Mouse (Mus musculus) neural tube, embryonic 11.5 days (tissue): ENCODE data around the gene Rbpjl. TPM values are rescaled to one million over a fixed set of nuclear protein-coding genes. Genes with fewer than 3 reads are reported as not detected.

ENCODE experiments used
- ATAC-seq: fragments of 200-750 bp; cut with Nextera tagmentation; 2 replicates; pipeline ENCODE4 v1.8.0; 2017; ENCODE audit warnings: moderate number of reproducible peaks, mild to moderate bottlenecking, moderate TSS enrichment, moderate library complexity; ENCODE audit not compliant: insufficient read depth, low FRiP score, low TSS enrichment
- DNase-seq: peaks from one replicate; pipeline ENCODE4 v3.0.0-alpha.2; 2015; ENCODE audit warnings: low spot score
- H3K27ac ChIP-seq: fragments of 300-500 bp; sonication (generic); 2 replicates; pipeline ENCODE4 v1.5.1; 2014; ENCODE audit warnings: low read depth, mild to moderate bottlenecking, low read length
- H3K27me3 ChIP-seq: fragments of 300-500 bp; sonication (generic); 2 replicates; pipeline ENCODE4 v1.6.1; 2014; ENCODE audit warnings: mild to moderate bottlenecking, low read length, mixed read lengths; ENCODE audit not compliant: control insufficient read depth, insufficient read depth
- H3K36me3 ChIP-seq: fragments of 300-500 bp; sonication (generic); 2 replicates; pipeline ENCODE4 v1.6.1; 2014; ENCODE audit warnings: mild to moderate bottlenecking, low read length, moderate library complexity, mixed read lengths; ENCODE audit not compliant: control insufficient read depth, insufficient read depth
- H3K4me1 ChIP-seq: fragments of 300-500 bp; sonication (generic); 2 replicates; pipeline ENCODE4 v1.6.1; 2014; ENCODE audit warnings: low read length, mixed read lengths; ENCODE audit not compliant: control insufficient read depth, insufficient read depth
- H3K4me2 ChIP-seq: fragments of 300-500 bp; sonication (generic); 2 replicates; pipeline ENCODE4 v1.6.1; 2014; ENCODE audit warnings: low read depth, mild to moderate bottlenecking, moderate library complexity
- H3K4me3 ChIP-seq: fragments of 300-500 bp; sonication (generic); 2 replicates; pipeline ENCODE4 v1.5.1; 2014; ENCODE audit warnings: low read depth, low read length
- H3K9ac ChIP-seq: fragments of 300-500 bp; sonication (generic); 2 replicates; pipeline ENCODE4 v1.6.1; 2014; ENCODE audit warnings: mild to moderate bottlenecking, low read length
- H3K9me3 ChIP-seq: fragments of 300-500 bp; sonication (generic); 2 replicates; pipeline ENCODE4 v1.6.1; 2016; ENCODE audit warnings: low read length; ENCODE audit not compliant: control insufficient read depth
- WGBS: fragments of 180-500 bp; shearing (Covaris S2); extraction: QIAGEN DNeasy Blood & Tissue Kit; methylation state at CpG from one replicate; pipeline ENCODE4 v1.1.7; 2014; 5-methylcytosine and 5-hydroxymethylcytosine counted together
- polyA plus RNA-seq: library from polyadenylated mRNA; unstranded; fragments of >200 nt; fragmentation: Nextera tagmentation; extraction: Ambion mirVana; gene quantifications from 2 replicates; pipeline ENCODE4 v1.2.1, GENCODE M21; 2014

Rbpjl gene
- polyA plus RNA-seq, 1 experiment from 2014 or later = not detected

DNA sequence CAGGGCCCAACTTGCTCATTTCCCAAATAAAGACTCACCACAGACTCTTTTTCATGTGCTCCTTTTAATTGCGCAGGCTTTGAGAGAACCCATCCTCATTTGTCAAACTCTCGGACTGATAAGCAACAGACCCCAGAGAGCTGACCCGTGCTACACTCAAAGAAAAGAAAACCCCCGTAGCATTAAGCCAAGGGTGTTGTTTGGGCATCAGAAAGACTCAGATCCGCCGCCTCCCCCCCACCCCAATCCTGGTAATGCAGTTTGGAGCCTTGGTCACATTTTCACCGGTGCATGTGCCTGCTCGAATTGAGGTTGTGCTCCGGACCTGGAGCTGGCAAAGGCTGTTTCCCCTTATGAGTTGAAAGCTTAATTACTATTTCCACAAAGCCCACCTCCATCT is 2.1 kb downstream of the Rbpjl start, which contains the start of gene Matn4:
TSS of gene Matn4 (minus strand) at position 101 of the 400 bp plus-strand sequence.
- Histone ChIP-seq H3K27ac (no peak within 1 kb of the TSS), H3K9me3 (no peaks in the 10 kb centered on the region), H3K9ac (no peak within 1 kb of the TSS; the same call in 1 of the 2 replicates), H3K4me1 (peaks cover 5% of the 10 kb centered on the region; the same call in 1 of the 2 replicates), H3K4me3 (peak within 1 kb of the TSS; percentile 19), H3K27me3 (peaks cover 87% of the 10 kb centered on the region), H3K4me2 (peak within 1 kb of the TSS; percentile 36), H3K36me3 (no peaks in the 10 kb centered on the region)
- ATAC-seq (no peak), DNase-seq (no peak)
- 5% methylated on average over 9 of the region's 9 CpGs for WGBS

DNA sequence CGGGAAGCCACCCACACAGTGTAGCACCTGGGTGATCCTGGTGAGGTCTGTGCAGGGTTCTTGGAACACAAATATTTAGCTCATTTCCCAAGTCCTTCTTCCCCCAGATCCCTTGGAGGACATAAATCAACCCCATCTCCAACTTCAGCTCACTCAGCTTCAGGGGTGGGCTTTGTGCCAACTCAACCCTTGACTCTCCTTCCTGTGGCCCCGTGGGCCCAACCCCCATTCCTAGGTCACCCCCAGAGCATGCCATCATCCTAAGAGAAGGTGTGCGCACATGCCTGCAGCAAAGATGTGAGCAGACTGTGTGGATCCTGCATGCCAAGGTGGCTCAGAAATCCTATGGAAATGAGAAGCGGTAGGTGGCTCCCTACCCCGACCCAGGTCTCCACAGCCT is 2.6 kb downstream of the Rbpjl start:
- no peaks in the 10 kb centered on the region for H3K9me3 ChIP-seq
- H3K4me2 ChIP-seq = no peak overlapping the region
- ATAC-seq = no peak
- peaks cover 5% of the 10 kb centered on the region; the same call in 1 of the 2 replicates for H3K4me1 ChIP-seq
- H3K9ac ChIP-seq = no peak overlapping the region
- H3K36me3 ChIP-seq = no peaks in the 10 kb centered on the region
- H3K4me3 ChIP-seq = no peak overlapping the region
- no peak overlapping the region for H3K27ac ChIP-seq
- 41% methylated on average over 5 of the region's 5 CpGs for WGBS
- DNase-seq = no peak
- H3K27me3 ChIP-seq = peaks cover 83% of the 10 kb centered on the region

DNA sequence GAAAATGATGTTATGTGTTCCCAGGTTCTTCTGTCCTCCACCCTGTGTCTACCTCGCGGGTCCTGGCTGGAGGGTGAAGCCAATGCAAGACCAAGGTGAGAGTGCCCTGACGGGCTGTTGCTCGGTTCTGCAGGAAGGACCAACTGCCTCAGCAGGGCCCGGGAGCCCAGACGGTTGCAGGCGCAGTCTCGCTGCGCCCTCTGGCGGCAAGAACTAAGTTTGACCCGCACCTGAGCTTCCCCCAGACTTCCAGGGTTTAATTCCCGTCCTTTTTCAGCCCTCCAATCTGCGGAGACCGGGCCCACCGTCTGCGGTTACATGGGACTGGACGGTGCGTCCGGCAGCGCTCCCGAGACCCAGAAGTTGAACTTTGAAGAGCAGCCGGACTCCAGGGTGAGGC is 4.8 kb downstream of the Rbpjl start:
- ATAC-seq (no peak), DNase-seq (peak; percentile 87)
- H3K4me1 ChIP-seq = peaks cover 5% of the 10 kb centered on the region; the same call in 1 of the 2 replicates
- peaks cover 62% of the 10 kb centered on the region for H3K27me3 ChIP-seq
- H3K9me3 ChIP-seq = no peaks in the 10 kb centered on the region
- no peak overlapping the region for H3K9ac ChIP-seq
- H3K4me2 ChIP-seq = no peak overlapping the region
- WGBS = 2% methylated on average over 22 of the region's 22 CpGs
- no peak overlapping the region for H3K27ac ChIP-seq
- H3K36me3 ChIP-seq = no peaks in the 10 kb centered on the region
- H3K4me3 ChIP-seq = no peak overlapping the region

DNA sequence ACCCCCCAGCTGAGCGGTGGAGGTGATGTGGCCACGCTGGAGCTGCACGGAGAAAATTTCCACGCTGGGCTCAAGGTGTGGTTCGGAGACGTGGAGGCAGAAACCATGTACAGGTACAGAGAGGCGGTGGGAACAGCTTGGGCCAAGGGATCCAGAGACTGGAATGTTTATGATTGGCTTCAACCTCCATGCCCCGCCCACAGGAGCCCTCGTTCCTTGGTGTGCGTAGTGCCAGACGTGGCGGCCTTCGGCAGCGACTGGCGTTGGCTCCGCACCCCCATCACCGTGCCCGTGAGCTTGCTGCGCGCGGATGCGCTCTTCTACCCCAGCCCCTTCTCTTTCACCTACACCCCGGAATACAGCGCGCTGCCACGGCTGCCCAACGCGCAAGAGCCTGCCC is 11.2 kb downstream of the Rbpjl start:
- no peaks in the 10 kb centered on the region for H3K36me3 ChIP-seq
- peak overlapping the region; percentile 21; the same call in 1 of the 2 replicates for H3K4me2 ChIP-seq
- H3K27me3 ChIP-seq = peaks cover 2% of the 10 kb centered on the region; the same call in 1 of the 2 replicates
- DNase-seq = no peak
- no peak overlapping the region for H3K4me3 ChIP-seq
- H3K9me3 ChIP-seq = no peaks in the 10 kb centered on the region
- no peak overlapping the region for H3K9ac ChIP-seq
- H3K27ac ChIP-seq = no peak overlapping the region
- WGBS = 18% methylated on average over 28 of the region's 28 CpGs
- no peaks in the 10 kb centered on the region for H3K4me1 ChIP-seq
- ATAC-seq = no peak

DNA sequence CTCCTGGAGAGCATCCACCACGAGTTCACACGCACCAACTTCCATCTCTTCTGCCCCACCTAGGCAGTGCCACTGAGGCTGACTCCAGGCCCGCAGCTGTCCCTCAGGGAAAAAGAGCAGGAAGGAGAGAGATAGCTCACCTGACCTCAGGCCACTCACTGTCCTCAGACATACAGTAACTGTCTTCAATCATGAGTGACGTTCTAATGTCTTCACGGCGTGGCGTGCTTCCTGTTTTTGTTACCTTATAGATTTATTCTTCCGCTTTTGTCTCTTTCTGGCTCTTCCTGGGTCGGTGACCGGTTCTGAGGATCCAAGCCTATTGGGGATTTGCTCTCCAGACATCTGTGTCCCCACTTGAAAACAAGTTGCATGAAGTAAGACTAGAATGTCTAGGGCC is 11.6 kb downstream of the Rbpjl start:
- H3K4me2 ChIP-seq = peak overlapping the region; percentile 21; the same call in 1 of the 2 replicates
- no peak overlapping the region for H3K9ac ChIP-seq
- WGBS = 74% methylated on average over 10 of the region's 10 CpGs
- DNase-seq (no peak), ATAC-seq (no peak)
- H3K4me3 ChIP-seq = no peak overlapping the region
- no peak overlapping the region for H3K27ac ChIP-seq
- no peaks in the 10 kb centered on the region for H3K4me1 ChIP-seq
- H3K36me3 ChIP-seq = no peaks in the 10 kb centered on the region
- H3K27me3 ChIP-seq = 0 out of 2 replicates have a peak, but pooled peaks cover 2% of the 10 kb centered on the region
- no peaks in the 10 kb centered on the region for H3K9me3 ChIP-seq

DNA sequence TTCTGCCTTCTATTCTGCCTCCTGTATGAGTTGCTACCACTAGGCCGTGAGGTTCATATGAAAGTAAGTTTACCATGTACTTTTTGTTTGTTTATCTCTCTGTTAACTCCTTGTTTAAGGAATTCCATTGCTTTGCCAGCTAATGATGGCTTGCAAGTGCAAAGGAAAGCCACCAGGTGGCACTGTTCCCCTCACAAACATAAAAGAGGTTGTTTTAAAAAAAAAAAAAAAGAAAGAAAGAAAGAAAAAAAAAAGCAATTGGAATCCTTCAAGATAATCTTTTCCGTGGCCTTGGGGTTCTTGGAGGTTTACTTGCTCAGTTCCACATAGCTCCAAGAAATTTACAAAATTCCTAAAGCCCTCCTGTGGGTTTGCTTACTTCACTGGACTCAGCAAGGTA is 14.3 kb downstream of the Rbpjl start:
- no peaks in the 10 kb centered on the region for H3K9me3 ChIP-seq
- no peak overlapping the region for H3K9ac ChIP-seq
- H3K4me1 ChIP-seq = no peaks in the 10 kb centered on the region
- no peaks in the 10 kb centered on the region for H3K36me3 ChIP-seq
- WGBS = 3% methylated on average over 2 of the region's 2 CpGs
- H3K4me3 ChIP-seq = no peak overlapping the region
- no peak for ATAC-seq
- H3K4me2 ChIP-seq = no peak overlapping the region
- no peak overlapping the region for H3K27ac ChIP-seq
- peak; percentile 32 for DNase-seq
- 0 out of 2 replicates have a peak, but pooled peaks cover 2% of the 10 kb centered on the region for H3K27me3 ChIP-seq

DNA sequence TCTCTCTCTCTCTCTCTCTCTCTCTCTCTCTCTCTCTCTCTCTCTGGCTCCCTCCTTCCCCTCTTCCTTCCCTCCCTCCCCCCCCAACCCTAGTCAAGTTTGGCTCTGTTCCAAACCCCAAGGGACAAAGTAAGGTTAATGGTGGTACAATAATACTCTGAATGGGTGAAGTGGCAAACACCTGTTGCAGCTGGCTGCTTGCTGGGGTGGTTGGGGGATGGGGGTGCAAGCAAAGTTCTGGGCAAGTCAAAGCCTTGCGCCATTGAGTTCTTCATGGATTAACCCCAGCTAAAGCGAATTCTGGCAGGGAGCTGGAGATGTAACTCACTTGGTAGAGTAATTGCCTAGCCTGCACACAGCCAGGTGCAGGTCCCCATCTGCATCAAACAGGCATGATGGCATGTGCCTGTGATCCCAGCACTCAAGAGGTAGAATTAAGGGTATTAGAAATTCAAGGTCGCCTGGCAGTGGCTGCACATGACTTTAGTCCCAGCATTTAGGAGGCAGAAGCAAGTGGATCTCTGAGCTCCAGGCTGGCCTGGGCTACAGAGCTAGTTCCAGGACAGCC is 15.5 kb downstream of the Rbpjl start:
- H3K4me2 ChIP-seq = no peak overlapping the region
- H3K27me3 ChIP-seq = 0 out of 2 replicates have a peak, but pooled peaks cover 2% of the 10 kb centered on the region
- H3K4me1 ChIP-seq = no peaks in the 10 kb centered on the region
- H3K36me3 ChIP-seq = no peaks in the 10 kb centered on the region
- no peak overlapping the region for H3K9ac ChIP-seq
- no peaks in the 10 kb centered on the region for H3K9me3 ChIP-seq
- DNase-seq = no peak
- 36% methylated on average over 3 of the region's 3 CpGs for WGBS
- H3K27ac ChIP-seq = no peak overlapping the region
- H3K4me3 ChIP-seq = no peak overlapping the region
- no peak for ATAC-seq

DNA sequence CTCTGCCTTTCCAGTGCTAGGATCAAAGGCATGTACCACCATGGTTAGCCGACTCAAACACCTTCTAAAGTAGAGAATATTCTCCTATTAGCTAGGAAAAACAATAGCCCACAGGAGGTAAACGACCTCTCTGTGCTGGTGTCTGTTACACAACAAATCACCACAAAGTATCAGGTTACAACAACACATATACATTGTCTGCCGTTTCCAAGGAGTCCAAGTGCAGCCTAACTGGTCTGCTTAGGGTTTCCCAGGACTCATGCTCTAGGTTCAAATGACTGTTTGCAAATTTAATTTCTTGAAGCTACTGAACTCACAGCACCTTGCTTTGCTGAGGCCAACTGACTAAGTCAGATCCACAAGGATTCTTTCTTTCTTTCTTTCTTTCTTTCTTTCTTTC is 16.5 kb downstream of the Rbpjl start:
- 1% methylated on average over 3 of the region's 3 CpGs for WGBS

DNA sequence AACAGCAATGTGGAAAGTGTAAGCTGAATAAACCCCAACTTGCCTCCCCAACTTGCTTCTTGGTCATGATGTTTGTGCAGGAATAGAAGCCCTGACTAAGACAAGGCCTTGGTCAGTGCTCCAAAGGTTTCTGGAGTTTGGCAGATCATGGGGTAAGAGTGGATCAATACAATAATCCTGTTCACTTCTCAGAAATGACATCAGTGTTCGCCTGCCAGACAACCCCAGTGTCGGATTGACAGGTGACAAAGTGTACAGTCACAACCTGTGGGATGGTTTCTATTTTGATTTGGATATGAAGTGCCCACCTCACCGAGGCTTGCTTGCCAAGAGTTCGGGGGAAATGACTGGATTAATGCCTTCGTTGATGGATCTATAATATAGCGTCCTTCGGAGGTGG is 18.4 kb downstream of the Rbpjl start:
- Histone ChIP-seq H3K4me2 (no peak overlapping the region), H3K36me3 (no peaks in the 10 kb centered on the region), H3K27ac (no peak overlapping the region), H3K27me3 (no peaks in the 10 kb centered on the region), H3K9ac (no peak overlapping the region), H3K4me3 (no peak overlapping the region), H3K9me3 (no peaks in the 10 kb centered on the region), H3K4me1 (no peaks in the 10 kb centered on the region)
- 89% methylated on average over 7 of the region's 7 CpGs for WGBS
- DNase-seq = no peak
- ATAC-seq = no peak

More for the DNA sequence above, 16.5 kb downstream of the Rbpjl start:
- no peak for ATAC-seq
- Histone ChIP-seq H3K27ac (no peak overlapping the region), H3K9ac (no peak overlapping the region), H3K36me3 (no peaks in the 10 kb centered on the region), H3K4me2 (no peak overlapping the region), H3K4me3 (no peak overlapping the region), H3K4me1 (no peaks in the 10 kb centered on the region), H3K9me3 (no peaks in the 10 kb centered on the region), H3K27me3 (no peaks in the 10 kb centered on the region)
- no peak for DNase-seq
